ENCODE assay signal across 10 mouse cellular contexts in the genomic region with DNA sequence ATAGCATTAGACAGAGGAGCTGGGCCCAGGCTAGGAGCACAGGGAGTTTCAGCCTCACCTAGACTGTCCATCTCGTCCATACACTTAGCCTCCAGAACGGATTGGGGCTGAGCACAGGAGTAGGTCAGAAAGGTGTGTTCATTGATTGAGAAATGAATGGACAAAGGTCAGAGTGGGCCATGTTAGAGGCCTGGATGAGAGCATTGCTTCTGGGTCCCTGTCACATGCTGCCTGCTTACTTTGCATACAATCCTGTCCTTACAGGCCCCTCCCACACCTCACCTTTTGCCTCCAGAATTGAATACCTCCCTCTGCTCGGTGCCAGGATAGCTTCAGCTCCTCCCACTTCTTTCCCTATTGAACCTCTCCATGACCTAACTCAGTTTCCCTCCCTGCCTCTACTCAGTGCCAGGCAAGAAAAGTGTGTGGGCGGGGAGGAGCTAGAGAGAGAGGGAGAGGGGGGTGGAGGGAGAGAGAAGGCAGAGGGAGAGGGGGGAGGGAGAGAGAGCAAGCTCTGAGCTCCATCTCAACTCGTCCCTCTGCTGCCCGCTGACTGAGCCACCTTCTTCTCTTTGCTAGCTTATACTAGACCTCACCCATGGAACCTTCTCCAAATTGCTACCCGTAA. TPM values are rescaled to one million over a fixed set of nuclear protein-coding genes. Genes with fewer than 3 reads are reported as not detected.
DNase-seq lines count a peak whose midpoint lies in the region; ATAC-seq and TF ChIP-seq lines count a peak whose summit lies in the region.
"Had no signal": no experiment of that assay in that cellular context is flagged by ENCODE, and none has a peak within 500 bp of the region (broad histone marks: within the 10 kb centered on the region; RNA-seq: fewer than 3 reads in every experiment).

No protein-coding gene starts in this region.

- no peak overlapping the region for H3K9ac ChIP-seq in lung, embryonic 14.5 days
- H3K9ac ChIP-seq in embryonic facial prominence, embryonic 11.5 days (replicated peaks; ENCODE audit: low read length), result peak overlapping the region; percentile 28; the same call in 1 of the 2 replicates
- H3K9ac ChIP-seq in forebrain, embryonic 14.5 days (ENCODE audit: low read length), result peak overlapping the region; percentile 13
- H3K9ac ChIP-seq in neural tube, embryonic 13.5 days, result no peak overlapping the region

- DNase-seq in lung, embryonic 14.5 days, result no peak
- no peak for DNase-seq in lung, postnatal 25 days (ENCODE audit: low spot score)
- no peak for DNase-seq in embryonic facial prominence, embryonic 11.5 days (ENCODE audit: low spot score)
- no peak for DNase-seq in forebrain, embryonic 14.5 days (ENCODE audit: low spot score)
- no peak for DNase-seq in left cerebral cortex, postnatal 4 days
- no peak for DNase-seq in kidney, adult 18-20 months
- DNase-seq: kidney, adult 11 months had no signal

- H3K36me3 ChIP-seq in lung, embryonic 14.5 days (ENCODE audit: insufficient read depth), result no peaks in the 10 kb centered on the region
- H3K36me3 ChIP-seq in embryonic facial prominence, embryonic 11.5 days (replicated peaks; ENCODE audit: control insufficient read depth, insufficient read depth, low read depth, low read length), result no peaks in the 10 kb centered on the region
- no peaks in the 10 kb centered on the region for H3K36me3 ChIP-seq in forebrain, embryonic 14.5 days (ENCODE audit: control insufficient read depth, insufficient read depth, low read length)
- no peaks in the 10 kb centered on the region for H3K36me3 ChIP-seq in neural tube, embryonic 13.5 days

- WGBS in lung, embryonic 14.5 days, result 42% methylated on average over 7 of the region's 7 CpGs
- 29% methylated on average over 7 of the region's 7 CpGs for WGBS in embryonic facial prominence, embryonic 11.5 days
- WGBS in forebrain, embryonic 14.5 days, result 38% methylated on average over 6 of the region's 7 CpGs
- 25% methylated on average over 6 of the region's 7 CpGs for WGBS in neural tube, embryonic 13.5 days

- no peak overlapping the region for H3K4me3 ChIP-seq in lung, embryonic 14.5 days (ENCODE audit: low read depth, low read length)
- no peak overlapping the region for H3K4me3 ChIP-seq in embryonic facial prominence, embryonic 11.5 days (ENCODE audit: low read depth, low read length)
- no peak overlapping the region for H3K4me3 ChIP-seq in forebrain, embryonic 14.5 days (ENCODE audit: low read depth, low read length)
- H3K4me3 ChIP-seq in neural tube, embryonic 13.5 days, result no peak overlapping the region

- 0 out of 2 replicates have a peak, but pooled peaks have one; percentile 4 for ATAC-seq in lung, embryonic 14.5 days (ENCODE audit: insufficient read depth)
- ATAC-seq in embryonic facial prominence, embryonic 11.5 days (replicated peaks; ENCODE audit: insufficient number of reproducible peaks, low FRiP score, low TSS enrichment, low read depth), result no peak
- ATAC-seq in forebrain, embryonic 14.5 days, result no peak
- ATAC-seq in neural tube, embryonic 13.5 days (ENCODE audit: low read depth), result no peak

- H3K27ac ChIP-seq in lung, embryonic 14.5 days (ENCODE audit: low read depth), result no peak overlapping the region
- 0 out of 2 replicates have a peak overlapping the region, but pooled peaks have one; percentile 52 for H3K27ac ChIP-seq in embryonic facial prominence, embryonic 11.5 days (replicated peaks; ENCODE audit: low read depth, low read length)
- peak overlapping the region; percentile 99 for H3K27ac ChIP-seq in forebrain, embryonic 14.5 days (ENCODE audit: low read depth, low read length)
- H3K27ac ChIP-seq in neural tube, embryonic 13.5 days (replicated peaks), result peak overlapping the region; percentile 95

- H3K9me3 ChIP-seq in lung, embryonic 14.5 days (ENCODE audit: low read depth, low read length), result no peaks in the 10 kb centered on the region
- no peaks in the 10 kb centered on the region for H3K9me3 ChIP-seq in embryonic facial prominence, embryonic 11.5 days (replicated peaks; ENCODE audit: control insufficient read depth, low read length)
- no peaks in the 10 kb centered on the region for H3K9me3 ChIP-seq in forebrain, embryonic 14.5 days (replicated peaks; ENCODE audit: control insufficient read depth, low read length)
- no peaks in the 10 kb centered on the region for H3K9me3 ChIP-seq in neural tube, embryonic 13.5 days

- intact Hi-C loops in left cerebral cortex, postnatal 4 days (cut with DNase I), result no loop called here

- no peak for TF ChIP-seq CTCF in lung, embryonic 14.5 days (IDR thresholded peaks at IDR 0.05; ENCODE audit: low read depth)

- peaks cover 6% of the 10 kb centered on the region; the same call in 1 of the 2 replicates for H3K27me3 ChIP-seq in lung, embryonic 14.5 days (ENCODE audit: insufficient read depth, low read length)
- H3K27me3 ChIP-seq in embryonic facial prominence, embryonic 11.5 days (ENCODE audit: control insufficient read depth, insufficient read depth, low read length), result 0 out of 2 replicates have a peak, but pooled peaks cover 2% of the 10 kb centered on the region
- no peaks in the 10 kb centered on the region for H3K27me3 ChIP-seq in forebrain, embryonic 14.5 days (replicated peaks; ENCODE audit: control insufficient read depth, insufficient read depth, low read length)
- peaks cover 53% of the 10 kb centered on the region for H3K27me3 ChIP-seq in neural tube, embryonic 13.5 days

- no peak overlapping the region for H3K4me2 ChIP-seq in lung, embryonic 14.5 days
- H3K4me2 ChIP-seq in embryonic facial prominence, embryonic 11.5 days (ENCODE audit: low read depth, low read length), result no peak overlapping the region
- H3K4me2 ChIP-seq in forebrain, embryonic 14.5 days (ENCODE audit: low read length), result no peak overlapping the region
- no peak overlapping the region for H3K4me2 ChIP-seq in neural tube, embryonic 13.5 days

- peaks cover 29% of the 10 kb centered on the region for H3K4me1 ChIP-seq in lung, embryonic 14.5 days (ENCODE audit: insufficient read depth)
- H3K4me1 ChIP-seq in embryonic facial prominence, embryonic 11.5 days (ENCODE audit: control insufficient read depth, insufficient read depth, low read length), result peaks cover 21% of the 10 kb centered on the region
- peaks cover 58% of the 10 kb centered on the region for H3K4me1 ChIP-seq in forebrain, embryonic 14.5 days (ENCODE audit: control insufficient read depth, insufficient read depth, low read length)
- peaks cover 62% of the 10 kb centered on the region for H3K4me1 ChIP-seq in neural tube, embryonic 13.5 days (replicated peaks)

RNA-seq across cellular contexts. Expression of a gene that starts 2.5 kb away (rescaled TPM):
- not detected in 2 replicates for polyA plus RNA-seq in lung, embryonic 14.5 days (2014; fragmentation: Nextera tagmentation; extraction: Ambion mirVana)
- 0.54 and 0.77 TPM in 2 replicates for polyA plus RNA-seq in embryonic facial prominence, embryonic 11.5 days (2014; fragmentation: Nextera tagmentation; extraction: Ambion mirVana)
- polyA plus RNA-seq in forebrain, embryonic 14.5 days (2014; fragmentation: Nextera tagmentation; extraction: Ambion mirVana), result 0.48 and 1.1 TPM in 2 replicates
- polyA plus RNA-seq in neural tube, embryonic 13.5 days (2015; fragmentation: Nextera tagmentation; extraction: Ambion mirVana), result 0.33 and 0.58 TPM in 2 replicates
- total RNA-seq in left cerebral cortex, postnatal 4 days (2021), result under 1 TPM; 0.62 to 0.66 TPM
- total RNA-seq: gastrocnemius, adult 8-10 months had no signal
- polyA plus RNA-seq: heart, embryonic 14.5 days had no signal

RNA-seq across cellular contexts. Expression of a gene that starts 52.5 kb away (rescaled TPM):
- 3.4 and 4.0 TPM in 2 replicates for polyA plus RNA-seq in lung, embryonic 14.5 days (2014; fragmentation: Nextera tagmentation; extraction: Ambion mirVana)
- polyA plus RNA-seq in embryonic facial prominence, embryonic 11.5 days (2014; fragmentation: Nextera tagmentation; extraction: Ambion mirVana), result 38.0 and 44.8 TPM in 2 replicates
- polyA plus RNA-seq in forebrain, embryonic 14.5 days (2014; fragmentation: Nextera tagmentation; extraction: Ambion mirVana), result 9.9 and 11.1 TPM in 2 replicates
- polyA plus RNA-seq in neural tube, embryonic 13.5 days (2015; fragmentation: Nextera tagmentation; extraction: Ambion mirVana), result 47.5 and 48.5 TPM in 2 replicates
- 10 to 100 TPM; 10.1 to 12.5 TPM for total RNA-seq in left cerebral cortex, postnatal 4 days (2021)

Comparison
In these comparisons a context has a peak if more than half of its experiments do, and no peak if none do; other contexts are left out.
1. H3K9ac ChIP-seq: peak in embryonic facial prominence, embryonic 11.5 days (single experiment) and forebrain, embryonic 14.5 days (single experiment); none in lung, embryonic 14.5 days (single experiment) and neural tube, embryonic 13.5 days (single experiment).